Mouse (Mus musculus): ENCODE data around the gene Bahd1. TPM values are rescaled to one million over a fixed set of nuclear protein-coding genes. Genes with fewer than 3 reads are reported as not detected.
A peak's percentile ranks its signal among the peaks of the same experiment; 100 is the strongest.

Bahd1 gene
- polyA plus RNA-seq, 1 experiment from 2014 or later: 3.2 TPM

- Histone ChIP-seq H3K9me3 (replicated peaks) (no peaks in the 10 kb centered on the region), H3K27me3 (peaks cover 7% of the 10 kb centered on the region), H3K4me1 (replicated peaks) (peaks cover 26% of the 10 kb centered on the region), H3K36me3 (replicated peaks) (peaks cover 10% of the 10 kb centered on the region), H3K9ac (no peak overlapping the region), H3K27ac (replicated peaks) (no peak overlapping the region), H3K4me2 (no peak overlapping the region), H3K4me3 (replicated peaks) (no peak overlapping the region)
- WGBS (ENCODE audit: insufficient replicate concordance): 68% methylated on average over 5 of the region's 5 CpGs
- ATAC-seq (ENCODE audit: insufficient read depth): no peak
These were observed 18.2 kb upstream of the Bahd1 start for GRCm38 (mm10) chr2:118881956-118882355.

GRCm38 (mm10) chr2:118882840-118883679 lies 17.1 kb upstream of the Bahd1 start:
- Histone ChIP-seq H3K27ac (replicated peaks) (peak overlapping the region; percentile 63), H3K27me3 (peaks cover 12% of the 10 kb centered on the region), H3K9ac (peak overlapping the region; percentile 56), H3K4me2 (peak overlapping the region; percentile 86), H3K36me3 (replicated peaks) (peaks cover 3% of the 10 kb centered on the region; the same call in 1 of the 2 replicates), H3K4me3 (replicated peaks) (peak overlapping the region; percentile 56), H3K9me3 (replicated peaks) (no peaks in the 10 kb centered on the region), H3K4me1 (replicated peaks) (peaks cover 37% of the 10 kb centered on the region)
- 3% methylated on average over 32 of the region's 32 CpGs for WGBS (ENCODE audit: insufficient replicate concordance)
- peak; percentile 20 for ATAC-seq (ENCODE audit: insufficient read depth)

- no peaks in the 10 kb centered on the region for H3K36me3 ChIP-seq (replicated peaks)
- 36% methylated on average over 13 of the region's 13 CpGs for WGBS (ENCODE audit: insufficient replicate concordance)
- ATAC-seq (ENCODE audit: insufficient read depth): peak; percentile 69
These were observed 12.7 kb upstream of the Bahd1 start for GRCm38 (mm10) chr2:118887440-118887839.

DNA sequence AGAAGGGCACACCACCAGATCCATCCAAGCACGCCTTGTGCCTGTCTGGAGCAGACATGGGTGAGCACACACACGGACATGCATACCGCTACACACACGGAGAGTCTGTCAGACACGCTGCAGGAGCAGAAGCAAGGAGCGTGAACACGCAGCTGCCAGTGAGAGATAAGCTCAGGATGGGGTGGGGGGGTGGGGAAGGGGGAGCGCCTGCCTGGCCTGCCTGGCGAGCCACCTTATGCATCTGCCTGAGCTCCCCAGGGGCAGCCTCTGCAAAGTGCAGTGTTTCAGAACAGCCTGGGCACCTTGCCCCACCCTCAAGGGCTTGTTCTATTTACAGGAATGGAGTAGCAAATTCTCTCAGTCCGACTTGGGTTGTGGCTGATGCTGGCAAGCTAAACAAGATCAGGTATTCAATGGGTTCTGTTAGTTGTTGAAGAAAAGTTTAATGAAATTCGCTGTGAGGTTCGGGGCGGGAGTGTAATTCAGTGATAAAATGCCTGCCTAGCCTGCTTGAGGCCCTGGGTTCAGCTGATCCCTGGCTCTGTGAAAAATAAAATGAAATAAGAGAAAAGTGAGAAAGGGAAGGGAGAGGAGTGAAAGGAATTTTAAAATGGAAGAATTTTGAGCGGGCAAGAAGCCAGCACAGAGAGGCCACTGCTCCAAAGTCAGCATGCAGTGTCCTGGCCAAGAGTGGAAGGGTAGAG lies 12.2 kb upstream of the Bahd1 start:
- WGBS (ENCODE audit: insufficient replicate concordance): 6% methylated on average over 14 of the region's 14 CpGs
- peak overlapping the region; percentile 86 for H3K4me2 ChIP-seq
- H3K36me3 ChIP-seq (replicated peaks): no peaks in the 10 kb centered on the region
- no peaks in the 10 kb centered on the region for H3K9me3 ChIP-seq (replicated peaks)
- H3K4me3 ChIP-seq (replicated peaks): peak overlapping the region; percentile 48
- peak; percentile 90 for ATAC-seq (ENCODE audit: insufficient read depth)
- H3K4me1 ChIP-seq (replicated peaks): peaks cover 46% of the 10 kb centered on the region
- peaks cover 41% of the 10 kb centered on the region for H3K27me3 ChIP-seq
- peak overlapping the region; percentile 91 for H3K27ac ChIP-seq (replicated peaks)
- peak overlapping the region; percentile 51 for H3K9ac ChIP-seq

More at GRCm38 (mm10) chr2:118887440-118887839, 12.7 kb upstream of the Bahd1 start:
- Histone ChIP-seq H3K4me2 (peak overlapping the region; percentile 86), H3K27me3 (peaks cover 36% of the 10 kb centered on the region), H3K9me3 (replicated peaks) (no peaks in the 10 kb centered on the region), H3K27ac (replicated peaks) (peak overlapping the region; percentile 91), H3K9ac (peak overlapping the region; percentile 51), H3K4me1 (replicated peaks) (peaks cover 52% of the 10 kb centered on the region), H3K4me3 (replicated peaks) (peak overlapping the region; percentile 48)

DNA sequence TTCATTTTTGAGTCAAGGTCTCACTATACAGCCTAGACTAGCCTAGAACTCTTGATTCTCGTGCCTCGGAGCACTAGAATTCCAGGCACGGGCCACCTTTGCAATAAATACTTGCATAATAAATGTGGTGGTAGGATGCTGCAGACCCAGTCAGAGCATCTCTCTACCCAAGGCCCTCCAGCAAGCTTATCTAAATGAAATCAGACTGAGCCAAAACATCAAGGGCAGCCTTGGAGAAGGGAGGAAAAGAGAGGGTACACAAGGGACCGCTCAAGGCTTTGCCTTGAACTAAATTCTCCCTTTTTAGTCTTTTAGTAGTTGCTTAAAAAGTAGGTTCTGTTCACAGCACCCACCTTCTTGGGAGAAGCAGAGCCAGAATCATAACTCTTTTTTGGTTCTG lies 9.0 kb upstream of the Bahd1 start:
- no peak for ATAC-seq (ENCODE audit: insufficient read depth)
- peaks cover 66% of the 10 kb centered on the region for H3K27me3 ChIP-seq
- peaks cover 39% of the 10 kb centered on the region for H3K4me1 ChIP-seq (replicated peaks)
- no peak overlapping the region for H3K9ac ChIP-seq
- H3K36me3 ChIP-seq (replicated peaks): no peaks in the 10 kb centered on the region
- no peak overlapping the region for H3K4me2 ChIP-seq
- WGBS (ENCODE audit: insufficient replicate concordance): 78% methylated on average over 4 of the region's 4 CpGs
- no peak overlapping the region for H3K27ac ChIP-seq (replicated peaks)
- H3K9me3 ChIP-seq (replicated peaks): no peaks in the 10 kb centered on the region
- H3K4me3 ChIP-seq (replicated peaks): no peak overlapping the region

DNA sequence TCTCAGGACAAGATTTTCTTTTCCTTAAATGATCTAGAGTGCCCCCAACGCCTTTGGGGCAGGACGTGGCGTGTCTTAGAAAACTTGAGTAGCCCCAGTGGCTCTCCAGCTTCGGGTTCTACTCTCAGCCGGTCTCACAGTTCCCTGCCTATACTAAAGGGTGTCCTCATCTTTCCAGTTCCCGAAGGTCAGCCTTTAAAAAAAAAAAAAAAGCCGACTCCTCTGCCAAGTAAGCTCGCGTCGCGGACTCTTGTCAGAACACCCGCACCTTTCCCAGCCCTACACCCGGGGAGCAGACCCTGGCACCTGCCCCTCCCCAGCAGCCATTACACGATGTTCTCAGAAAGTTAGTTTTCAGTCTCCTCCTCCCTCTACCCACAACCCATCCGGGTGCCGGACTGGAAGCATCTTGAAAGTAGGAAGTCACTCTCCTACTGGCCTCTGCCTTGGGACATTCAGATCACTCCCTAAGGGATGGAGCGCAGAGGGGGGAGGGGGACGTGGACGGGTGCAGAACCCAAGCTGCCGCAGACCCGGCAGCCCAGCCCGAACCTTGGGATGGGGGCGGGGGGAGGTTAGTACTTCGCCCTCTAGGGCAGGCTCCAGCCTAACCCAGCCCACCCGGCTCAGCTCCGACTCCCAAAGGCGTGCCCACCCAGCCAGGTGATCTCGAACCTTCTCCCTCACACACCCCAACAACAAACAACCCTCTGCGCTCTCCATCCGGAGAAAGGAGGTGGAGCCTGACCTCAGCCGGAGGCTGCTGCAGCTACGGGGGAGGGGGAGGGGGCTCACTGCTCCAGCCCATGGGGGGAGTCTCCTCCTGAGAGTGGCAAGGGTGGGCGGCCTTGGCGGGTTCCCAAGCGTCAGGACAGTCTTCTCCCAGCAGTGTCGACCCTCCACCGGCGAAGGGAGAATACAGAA lies 3.9 kb upstream of the Bahd1 start:
- Histone ChIP-seq H3K4me3 (replicated peaks) (peak overlapping the region; percentile 44), H3K9me3 (replicated peaks) (no peaks in the 10 kb centered on the region), H3K27ac (replicated peaks) (no peak overlapping the region), H3K4me2 (peak overlapping the region; percentile 63), H3K36me3 (replicated peaks) (no peaks in the 10 kb centered on the region), H3K4me1 (replicated peaks) (peaks cover 41% of the 10 kb centered on the region), H3K9ac (no peak overlapping the region), H3K27me3 (peaks cover 98% of the 10 kb centered on the region)
- WGBS (ENCODE audit: insufficient replicate concordance): 3% methylated on average over 38 of the region's 38 CpGs
- no peak for ATAC-seq (ENCODE audit: insufficient read depth)

GRCm38 (mm10) chr2:118896914-118897291 lies 3.3 kb upstream of the Bahd1 start:
- Histone ChIP-seq H3K27me3 (peaks cover 92% of the 10 kb centered on the region), H3K36me3 (replicated peaks) (no peaks in the 10 kb centered on the region), H3K4me3 (replicated peaks) (peak overlapping the region; percentile 44), H3K27ac (replicated peaks) (no peak overlapping the region), H3K9me3 (replicated peaks) (no peaks in the 10 kb centered on the region), H3K9ac (no peak overlapping the region), H3K4me2 (peak overlapping the region; percentile 63), H3K4me1 (replicated peaks) (peaks cover 42% of the 10 kb centered on the region)
- ATAC-seq (ENCODE audit: insufficient read depth): no peak
- WGBS (ENCODE audit: insufficient replicate concordance): 1% methylated on average over 13 of the region's 13 CpGs

- Histone ChIP-seq H3K4me1 (replicated peaks) (peaks cover 47% of the 10 kb centered on the region), H3K4me3 (replicated peaks) (peak overlapping the region; percentile 44; the same call in 1 of the 2 replicates), H3K36me3 (replicated peaks) (no peaks in the 10 kb centered on the region), H3K27me3 (peaks cover 91% of the 10 kb centered on the region), H3K9me3 (replicated peaks) (no peaks in the 10 kb centered on the region), H3K9ac (no peak overlapping the region), H3K27ac (replicated peaks) (no peak overlapping the region), H3K4me2 (peak overlapping the region; percentile 63)
- 5% methylated on average over 7 of the region's 7 CpGs for WGBS (ENCODE audit: insufficient replicate concordance)
- ATAC-seq (ENCODE audit: insufficient read depth): no peak
These were observed 2.8 kb upstream of the Bahd1 start for GRCm38 (mm10) chr2:118897392-118897791.

DNA sequence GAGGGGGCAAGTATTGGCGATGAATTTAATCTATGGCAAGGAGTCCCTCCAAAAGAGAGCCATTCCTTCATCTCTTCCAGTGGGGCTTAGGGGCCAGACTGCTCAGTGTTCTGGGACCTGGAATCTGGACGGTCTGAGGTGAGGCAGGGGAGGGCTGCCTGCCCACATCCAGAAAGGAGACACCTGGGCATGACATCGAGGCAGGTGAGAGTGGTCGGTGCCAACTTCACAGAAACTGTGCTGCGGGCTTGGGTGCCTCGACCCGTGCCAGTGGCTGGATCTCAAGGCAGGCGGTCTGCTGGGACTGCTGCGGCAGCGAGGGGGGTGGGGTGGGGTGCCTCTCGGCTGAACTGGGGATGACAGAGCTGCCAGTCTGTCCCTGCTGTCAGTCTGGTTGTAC lies 2.4 kb upstream of the Bahd1 start:
- ATAC-seq (ENCODE audit: insufficient read depth): no peak
- Histone ChIP-seq H3K9me3 (replicated peaks) (no peaks in the 10 kb centered on the region), H3K27ac (replicated peaks) (no peak overlapping the region), H3K4me2 (no peak overlapping the region), H3K4me3 (replicated peaks) (no peak overlapping the region), H3K4me1 (replicated peaks) (peaks cover 51% of the 10 kb centered on the region), H3K27me3 (peaks cover 91% of the 10 kb centered on the region), H3K36me3 (replicated peaks) (no peaks in the 10 kb centered on the region), H3K9ac (no peak overlapping the region)
- 2% methylated on average over 11 of the region's 11 CpGs for WGBS (ENCODE audit: insufficient replicate concordance)

GRCm38 (mm10) chr2:118898771-118899170 lies 1.4 kb upstream of the Bahd1 start:
- Histone ChIP-seq H3K27me3 (peaks cover 90% of the 10 kb centered on the region), H3K9ac (no peak overlapping the region), H3K36me3 (replicated peaks) (no peaks in the 10 kb centered on the region), H3K4me2 (no peak overlapping the region), H3K27ac (replicated peaks) (no peak overlapping the region), H3K4me3 (replicated peaks) (no peak overlapping the region), H3K4me1 (replicated peaks) (peaks cover 60% of the 10 kb centered on the region), H3K9me3 (replicated peaks) (no peaks in the 10 kb centered on the region)
- WGBS (ENCODE audit: insufficient replicate concordance): 16% methylated on average over 4 of the region's 4 CpGs
- no peak for ATAC-seq (ENCODE audit: insufficient read depth)

All from liver, embryonic 15.5 days (tissue).